Mouse (Mus musculus): ENCODE measurements around the gene Mbip. TPM values are rescaled to one million over a fixed set of nuclear protein-coding genes. Genes with fewer than 3 reads are reported as not detected.

The Mbip gene
- polyA plus RNA-seq, 1 experiment = 40.8 TPM

GRCm38 (mm10) chr12:56327448-56327998 is 18.2 kb downstream of the Mbip start:
- TF ChIP-seq POLR2A (IDR thresholded peaks at IDR 0.05; ENCODE audit: borderline replicate concordance, insufficient read depth, low read length) (no peak), CTCF (IDR thresholded peaks at IDR 0.05; ENCODE audit: borderline replicate concordance, insufficient read depth, low read depth, low read length) (no peak)
- H3K27ac ChIP-seq (ENCODE audit: insufficient read depth, low read length) = no peak overlapping the region
- WGBS = 92% methylated on average over 6 of the region's 6 CpGs
- H3K4me3 ChIP-seq (replicated peaks; ENCODE audit: insufficient read depth, low read depth, low read length) = no peak overlapping the region
- no peaks in the 10 kb centered on the region for H3K27me3 ChIP-seq (ENCODE audit: control insufficient read depth, insufficient read depth, low read length)
- H3K4me1 ChIP-seq (ENCODE audit: control insufficient read depth, insufficient read depth, low read length) = no peaks in the 10 kb centered on the region
- no peak for DNase-seq

GRCm38 (mm10) chr12:56325851-56326250 is 19.8 kb downstream of the Mbip start:
- TF ChIP-seq POLR2A (IDR thresholded peaks at IDR 0.05; ENCODE audit: borderline replicate concordance, insufficient read depth, low read length) (no peak), CTCF (IDR thresholded peaks at IDR 0.05; ENCODE audit: borderline replicate concordance, insufficient read depth, low read depth, low read length) (no peak)
- Histone ChIP-seq H3K4me3 (replicated peaks; ENCODE audit: insufficient read depth, low read depth, low read length) (no peak overlapping the region), H3K27ac (ENCODE audit: insufficient read depth, low read length) (no peak overlapping the region), H3K27me3 (ENCODE audit: control insufficient read depth, insufficient read depth, low read length) (no peaks in the 10 kb centered on the region), H3K4me1 (ENCODE audit: control insufficient read depth, insufficient read depth, low read length) (no peaks in the 10 kb centered on the region)
- DNase-seq = no peak
- WGBS = 59% methylated on average over 1 of the region's 1 CpGs

GRCm38 (mm10) chr12:56318941-56319340 is 26.8 kb downstream of the Mbip start:
- Histone ChIP-seq H3K27ac (ENCODE audit: insufficient read depth, low read length) (no peak overlapping the region), H3K4me3 (replicated peaks; ENCODE audit: insufficient read depth, low read depth, low read length) (no peak overlapping the region), H3K4me1 (ENCODE audit: control insufficient read depth, insufficient read depth, low read length) (no peaks in the 10 kb centered on the region), H3K27me3 (ENCODE audit: control insufficient read depth, insufficient read depth, low read length) (no peaks in the 10 kb centered on the region)
- DNase-seq = no peak
- TF ChIP-seq CTCF (IDR thresholded peaks at IDR 0.05; ENCODE audit: borderline replicate concordance, insufficient read depth, low read depth, low read length) (no peak), POLR2A (IDR thresholded peaks at IDR 0.05; ENCODE audit: borderline replicate concordance, insufficient read depth, low read length) (no peak)
- 89% methylated on average over 4 of the region's 4 CpGs for WGBS

- 83% methylated on average over 8 of the region's 8 CpGs for WGBS
- no peak for DNase-seq
- TF ChIP-seq CTCF (IDR thresholded peaks at IDR 0.05; ENCODE audit: borderline replicate concordance, insufficient read depth, low read depth, low read length) = no peak
- no peak for TF ChIP-seq POLR2A (IDR thresholded peaks at IDR 0.05; ENCODE audit: borderline replicate concordance, insufficient read depth, low read length)
Measured at GRCm38 (mm10) chr12:56318059-56318458, 27.6 kb downstream of the Mbip start.

GRCm38 (mm10) chr12:56305758-56306157 is 39.9 kb downstream of the Mbip start:
- 45% methylated on average over 6 of the region's 6 CpGs for WGBS
- TF ChIP-seq POLR2A (IDR thresholded peaks at IDR 0.05; ENCODE audit: borderline replicate concordance, insufficient read depth, low read length) = no peak
- no peak for TF ChIP-seq CTCF (IDR thresholded peaks at IDR 0.05; ENCODE audit: borderline replicate concordance, insufficient read depth, low read depth, low read length)
- no peak overlapping the region for H3K27ac ChIP-seq (ENCODE audit: insufficient read depth, low read length)
- no peak for DNase-seq
- no peak overlapping the region for H3K4me3 ChIP-seq (replicated peaks; ENCODE audit: insufficient read depth, low read depth, low read length)
- H3K27me3 ChIP-seq (ENCODE audit: control insufficient read depth, insufficient read depth, low read length) = no peaks in the 10 kb centered on the region
- no peaks in the 10 kb centered on the region for H3K4me1 ChIP-seq (ENCODE audit: control insufficient read depth, insufficient read depth, low read length)

More at GRCm38 (mm10) chr12:56318059-56318458, 27.6 kb downstream of the Mbip start:
- Histone ChIP-seq H3K27me3 (ENCODE audit: control insufficient read depth, insufficient read depth, low read length) (no peaks in the 10 kb centered on the region), H3K4me3 (replicated peaks; ENCODE audit: insufficient read depth, low read depth, low read length) (no peak overlapping the region), H3K27ac (ENCODE audit: insufficient read depth, low read length) (no peak overlapping the region), H3K4me1 (ENCODE audit: control insufficient read depth, insufficient read depth, low read length) (no peaks in the 10 kb centered on the region)

GRCm38 (mm10) chr12:56302321-56303017 is 43.2 kb downstream of the Mbip start:
- DNase-seq = no peak
- Histone ChIP-seq H3K27me3 (ENCODE audit: control insufficient read depth, insufficient read depth, low read length) (no peaks in the 10 kb centered on the region; the same call in 1 of the 2 replicates), H3K4me3 (replicated peaks; ENCODE audit: insufficient read depth, low read depth, low read length) (no peak overlapping the region), H3K27ac (ENCODE audit: insufficient read depth, low read length) (no peak overlapping the region), H3K4me1 (ENCODE audit: control insufficient read depth, insufficient read depth, low read length) (no peaks in the 10 kb centered on the region)
- no peak for TF ChIP-seq POLR2A (IDR thresholded peaks at IDR 0.05; ENCODE audit: borderline replicate concordance, insufficient read depth, low read length)
- TF ChIP-seq CTCF (IDR thresholded peaks at IDR 0.05; ENCODE audit: borderline replicate concordance, insufficient read depth, low read depth, low read length) = no peak
- 51% methylated on average over 4 of the region's 4 CpGs for WGBS

- WGBS = 10% methylated on average over 27 of the region's 27 CpGs
- Histone ChIP-seq H3K4me3 (replicated peaks; ENCODE audit: insufficient read depth, low read depth, low read length) (peak overlapping the region; percentile 46), H3K4me1 (ENCODE audit: control insufficient read depth, insufficient read depth, low read length) (no peaks in the 10 kb centered on the region), H3K27me3 (ENCODE audit: control insufficient read depth, insufficient read depth, low read length) (no peaks in the 10 kb centered on the region; the same call in 1 of the 2 replicates), H3K27ac (ENCODE audit: insufficient read depth, low read length) (no peak overlapping the region)
- no peak for DNase-seq
- TF ChIP-seq POLR2A (IDR thresholded peaks at IDR 0.05; ENCODE audit: borderline replicate concordance, insufficient read depth, low read length) (no peak), CTCF (IDR thresholded peaks at IDR 0.05; ENCODE audit: borderline replicate concordance, insufficient read depth, low read depth, low read length) (no peak)
Measured at GRCm38 (mm10) chr12:56301487-56302293, 44.0 kb downstream of the Mbip start.

All from cerebellum, adult 2 months (tissue).